Mouse (Mus musculus): ENCODE data around the gene Glo1. TPM values are rescaled to one million over a fixed set of nuclear protein-coding genes. Genes with fewer than 3 reads are reported as not detected.
"Not testable (repeated sequence)": the region's sequence is repeated elsewhere in the genome, so short reads cannot be mapped to it uniquely, and the experiment has no call there.

The Glo1 gene
- polyA plus RNA-seq, 2 experiments: 98.1 to 280 TPM

DNA sequence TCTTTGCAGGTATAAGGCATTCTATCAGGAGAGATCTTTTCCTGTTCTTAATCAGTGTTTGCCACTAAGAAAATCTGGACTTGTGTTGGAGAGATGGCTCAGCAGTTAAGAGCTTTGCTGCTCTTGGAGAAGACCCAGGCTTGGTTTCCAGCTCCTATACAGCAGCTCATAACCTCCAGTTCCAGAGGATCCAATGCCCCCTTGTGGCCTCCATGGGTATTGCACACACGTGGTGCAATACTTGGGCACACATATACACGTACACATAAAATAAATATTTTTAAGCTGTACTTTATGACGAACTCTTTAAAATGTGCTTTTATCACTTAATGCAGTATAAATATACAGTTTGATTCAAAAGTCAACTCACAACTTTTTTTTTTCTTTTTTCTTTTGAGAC, 22.1 kb upstream of the Glo1 start:
- DNase-seq (ENCODE audit: low read depth in 3 of 3, low spot score in 3 of 3) (no peak), ATAC-seq (ENCODE audit: insufficient read depth) (no peak)
- Histone ChIP-seq H3K4me1 (replicated peaks; ENCODE audit: control insufficient read depth in 2 of 2, insufficient read depth in 2 of 2, low read length in 1 of 2) (no peaks in the 10 kb centered on the region), H3K27ac (no peak overlapping the region), H3K4me3 (ENCODE audit: insufficient read depth in 1 of 2, low read depth in 2 of 2, low read length in 2 of 2) (no peak overlapping the region), H3K27me3 (ENCODE audit: control insufficient read depth, insufficient read depth, low read length) (no peaks in the 10 kb centered on the region), H3K9me3 (ENCODE audit: control insufficient read depth, low read length) (peaks cover 4% of the 10 kb centered on the region), H3K9ac (replicated peaks) (no peak overlapping the region), H3K4me2 (ENCODE audit: low read depth) (no peak overlapping the region), H3K36me3 (replicated peaks; ENCODE audit: control insufficient read depth, insufficient read depth, low read depth) (no peaks in the 10 kb centered on the region)
- 77% methylated on average over 3 of the region's 3 CpGs for WGBS (ENCODE audit: insufficient replicate concordance)
- peak; percentile 68 for TF ChIP-seq CTCF (IDR thresholded peaks at IDR 0.05; ENCODE audit: low read depth)
- no peak for TF ChIP-seq EP300 (IDR thresholded peaks at IDR 0.05; ENCODE audit: low read depth)

DNA sequence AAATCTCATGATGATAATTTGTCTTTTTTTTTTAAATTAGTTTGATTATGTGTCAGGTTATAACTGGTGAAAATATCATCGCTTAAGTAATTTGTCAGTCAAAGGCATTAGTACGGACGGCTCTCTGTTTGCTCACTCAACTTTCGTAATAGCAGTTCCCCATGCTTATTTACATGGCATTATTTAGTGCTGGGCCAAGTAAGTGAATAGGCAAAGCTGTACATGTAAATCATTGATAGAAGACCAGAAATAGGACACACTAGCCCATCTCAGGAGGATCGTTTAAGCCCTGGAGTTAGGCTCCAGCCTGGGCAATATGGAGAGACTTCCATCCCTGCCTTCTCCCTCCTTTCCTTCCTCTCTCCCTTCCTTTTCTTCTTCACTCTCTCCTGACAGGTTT, 14.2 kb upstream of the Glo1 start:
- DNase-seq (ENCODE audit: low read depth in 3 of 3, low spot score in 3 of 3): no peak
- H3K27ac ChIP-seq: no peak overlapping the region
- H3K9me3 ChIP-seq (ENCODE audit: control insufficient read depth, low read length): no peaks in the 10 kb centered on the region
- H3K4me3 ChIP-seq (ENCODE audit: insufficient read depth in 1 of 2, low read depth in 2 of 2, low read length in 2 of 2): no peak overlapping the region
- H3K9ac ChIP-seq (replicated peaks): no peak overlapping the region
- TF ChIP-seq EP300 (IDR thresholded peaks at IDR 0.05; ENCODE audit: low read depth) (no peak), CTCF (IDR thresholded peaks at IDR 0.05; ENCODE audit: low read depth) (no peak)
- H3K36me3 ChIP-seq (replicated peaks; ENCODE audit: control insufficient read depth, insufficient read depth, low read depth): no peaks in the 10 kb centered on the region
- ATAC-seq (ENCODE audit: insufficient read depth): no peak
- peaks cover 0 to 9% of the 10 kb centered on the region in 2 experiments; a peak in 3 of 4 replicates for H3K4me1 ChIP-seq (replicated peaks; ENCODE audit: control insufficient read depth in 2 of 2, insufficient read depth in 2 of 2, low read length in 1 of 2)
- no peak overlapping the region for H3K4me2 ChIP-seq (ENCODE audit: low read depth)
- H3K27me3 ChIP-seq (ENCODE audit: control insufficient read depth, insufficient read depth, low read length): no peaks in the 10 kb centered on the region
- WGBS (ENCODE audit: insufficient replicate concordance): 79% methylated on average over 5 of the region's 5 CpGs

DNA sequence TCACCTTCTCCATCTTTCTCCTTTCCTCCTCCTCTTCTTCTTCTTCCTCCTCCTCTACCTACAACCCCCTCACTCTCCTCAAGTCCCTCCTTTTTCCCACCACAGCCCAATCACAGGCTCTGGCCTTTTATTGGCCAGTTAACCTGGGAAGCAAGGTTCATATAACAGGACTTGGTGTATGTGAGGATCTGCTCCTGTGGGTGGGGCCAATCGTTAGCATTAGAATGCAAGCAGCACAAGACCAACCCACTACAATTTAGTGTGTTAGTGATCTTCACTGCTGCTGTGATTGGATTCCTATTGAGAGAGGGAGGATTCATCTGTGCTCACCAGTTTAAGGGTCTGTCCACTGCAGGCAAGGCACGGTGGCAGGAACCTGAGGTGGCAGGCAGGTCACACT, 12.3 kb upstream of the Glo1 start:
- Histone ChIP-seq H3K9ac (replicated peaks) (no peak overlapping the region), H3K9me3 (ENCODE audit: control insufficient read depth, low read length) (no peaks in the 10 kb centered on the region), H3K36me3 (replicated peaks; ENCODE audit: control insufficient read depth, insufficient read depth, low read depth) (no peaks in the 10 kb centered on the region), H3K27ac (no peak overlapping the region), H3K27me3 (ENCODE audit: control insufficient read depth, insufficient read depth, low read length) (no peaks in the 10 kb centered on the region), H3K4me3 (ENCODE audit: insufficient read depth in 1 of 2, low read depth in 2 of 2, low read length in 2 of 2) (no peak overlapping the region), H3K4me1 (replicated peaks; ENCODE audit: control insufficient read depth in 2 of 2, insufficient read depth in 2 of 2, low read length in 1 of 2) (peaks cover 0 to 9% of the 10 kb centered on the region in 2 experiments; a peak in 3 of 4 replicates), H3K4me2 (ENCODE audit: low read depth) (no peak overlapping the region)
- WGBS (ENCODE audit: insufficient replicate concordance): 63% methylated on average over 2 of the region's 2 CpGs
- ATAC-seq (ENCODE audit: insufficient read depth): no peak
- TF ChIP-seq EP300 (IDR thresholded peaks at IDR 0.05; ENCODE audit: low read depth) (no peak), CTCF (IDR thresholded peaks at IDR 0.05; ENCODE audit: low read depth) (no peak)
- no peak for DNase-seq (ENCODE audit: low read depth in 3 of 3, low spot score in 3 of 3)

DNA sequence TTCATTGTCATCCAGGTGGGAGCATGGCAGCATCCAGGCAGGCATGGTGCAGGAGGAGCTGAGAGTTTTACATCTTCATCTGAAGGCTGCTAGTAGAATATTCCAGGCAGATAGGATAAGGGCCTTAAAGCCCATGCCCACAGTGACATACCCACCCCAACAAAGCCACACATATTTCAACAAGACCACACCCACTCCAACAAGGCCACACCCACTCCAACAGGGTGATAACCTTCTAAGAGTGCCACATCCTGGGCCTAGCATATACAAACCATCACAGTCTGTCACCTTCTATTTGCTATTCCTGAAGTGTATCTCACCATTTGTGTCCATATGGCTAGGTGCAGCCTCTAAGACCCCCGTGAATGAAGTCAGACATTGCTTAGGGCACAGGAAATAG, 11.0 kb upstream of the Glo1 start:
- Histone ChIP-seq H3K4me3 (ENCODE audit: insufficient read depth in 1 of 2, low read depth in 2 of 2, low read length in 2 of 2) (no peak overlapping the region), H3K27ac (no peak overlapping the region), H3K9me3 (ENCODE audit: control insufficient read depth, low read length) (no peaks in the 10 kb centered on the region), H3K4me2 (ENCODE audit: low read depth) (no peak overlapping the region), H3K27me3 (ENCODE audit: control insufficient read depth, insufficient read depth, low read length) (no peaks in the 10 kb centered on the region), H3K4me1 (replicated peaks; ENCODE audit: control insufficient read depth in 2 of 2, insufficient read depth in 2 of 2, low read length in 1 of 2) (peaks cover 0 to 9% of the 10 kb centered on the region in 2 experiments; a peak in 3 of 4 replicates), H3K36me3 (replicated peaks; ENCODE audit: control insufficient read depth, insufficient read depth, low read depth) (no peaks in the 10 kb centered on the region), H3K9ac (replicated peaks) (no peak overlapping the region)
- ATAC-seq (ENCODE audit: insufficient read depth) (peak; percentile 48; the same call in 1 of the 2 replicates), DNase-seq (ENCODE audit: low read depth in 3 of 3, low spot score in 3 of 3) (no peak)
- no peak for TF ChIP-seq CTCF (IDR thresholded peaks at IDR 0.05; ENCODE audit: low read depth)
- no peak for TF ChIP-seq EP300 (IDR thresholded peaks at IDR 0.05; ENCODE audit: low read depth)
- WGBS (ENCODE audit: insufficient replicate concordance): 27% methylated on average over 1 of the region's 1 CpGs

DNA sequence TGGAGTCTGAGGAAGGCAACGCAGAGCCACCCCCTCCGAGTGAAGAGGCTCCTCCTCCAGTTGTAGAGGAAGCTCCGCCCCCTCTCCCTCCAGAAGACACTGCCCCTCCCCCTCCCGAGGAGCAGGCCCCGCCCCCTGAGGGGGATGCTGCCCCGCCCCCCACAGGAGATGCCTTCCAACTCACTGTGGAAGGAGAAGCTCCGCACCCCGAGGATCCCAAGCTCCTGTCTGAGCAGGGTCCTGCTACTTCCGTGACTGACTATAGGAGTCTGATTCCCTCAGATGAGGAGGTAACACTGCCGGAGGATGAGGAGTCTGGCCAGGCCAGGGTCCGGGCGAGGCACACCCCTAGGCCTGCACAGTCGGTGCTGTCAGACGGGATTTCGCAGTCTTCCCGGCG, 8.7 kb upstream of the Glo1 start:
- H3K27ac ChIP-seq: no peak overlapping the region
- H3K4me3 ChIP-seq (ENCODE audit: insufficient read depth in 1 of 2, low read depth in 2 of 2, low read length in 2 of 2): no peak overlapping the region
- DNase-seq (ENCODE audit: low read depth in 3 of 3, low spot score in 3 of 3): no peak
- H3K4me2 ChIP-seq (ENCODE audit: low read depth): no peak overlapping the region
- 46% methylated on average over 17 of the region's 17 CpGs for WGBS (ENCODE audit: insufficient replicate concordance)
- H3K9ac ChIP-seq (replicated peaks): no peak overlapping the region
- H3K27me3 ChIP-seq (ENCODE audit: control insufficient read depth, insufficient read depth, low read length): no peaks in the 10 kb centered on the region
- TF ChIP-seq CTCF (IDR thresholded peaks at IDR 0.05; ENCODE audit: low read depth): no peak
- no peak for ATAC-seq (ENCODE audit: insufficient read depth)
- no peaks in the 10 kb centered on the region for H3K36me3 ChIP-seq (replicated peaks; ENCODE audit: control insufficient read depth, insufficient read depth, low read depth)
- no peaks in the 10 kb centered on the region for H3K9me3 ChIP-seq (ENCODE audit: control insufficient read depth, low read length)
- H3K4me1 ChIP-seq (replicated peaks; ENCODE audit: control insufficient read depth in 2 of 2, insufficient read depth in 2 of 2, low read length in 1 of 2): peaks cover 0 to 9% of the 10 kb centered on the region in 2 experiments; a peak in 3 of 4 replicates

DNA sequence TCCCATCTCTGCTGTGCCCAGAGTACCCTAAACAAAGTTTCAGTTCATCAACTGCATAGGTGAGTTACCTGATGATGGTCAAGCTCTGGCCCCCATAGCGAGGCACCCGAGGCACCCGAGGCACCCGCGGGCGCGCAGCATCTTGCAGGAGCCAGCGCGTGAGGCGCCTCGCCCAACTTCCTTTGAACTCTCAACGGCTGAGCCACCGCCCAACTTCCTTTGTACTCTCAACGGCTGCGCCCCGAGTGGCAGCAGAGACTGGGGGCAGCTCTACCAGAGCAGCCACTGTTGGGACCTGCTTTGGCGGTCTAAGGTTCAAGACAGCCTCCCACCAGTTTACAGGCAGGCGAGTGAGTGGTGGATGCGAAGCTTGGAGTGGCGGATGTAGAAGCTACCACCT, 2.5 kb downstream of the Glo1 start, which contains the start of gene Dnah8:
Gene Dnah8 (plus strand): TSS at position 223 of the 400 bp plus-strand sequence.
- not testable (repeated sequence) for H3K27ac ChIP-seq; H3K9me3 ChIP-seq (ENCODE audit: control insufficient read depth, low read length); DNase-seq (ENCODE audit: low read depth in 3 of 3, low spot score in 3 of 3); H3K4me2 ChIP-seq (ENCODE audit: low read depth); H3K4me1 ChIP-seq (replicated peaks; ENCODE audit: control insufficient read depth in 2 of 2, insufficient read depth in 2 of 2, low read length in 1 of 2); H3K27me3 ChIP-seq (ENCODE audit: control insufficient read depth, insufficient read depth, low read length); H3K4me3 ChIP-seq (ENCODE audit: insufficient read depth in 1 of 2, low read depth in 2 of 2, low read length in 2 of 2); H3K36me3 ChIP-seq (replicated peaks; ENCODE audit: control insufficient read depth, insufficient read depth, low read depth); H3K9ac ChIP-seq (replicated peaks)
- ATAC-seq (ENCODE audit: insufficient read depth): peak; percentile 56; the same call in 1 of the 2 replicates
- no CpG with 5 or more reads among the region's 20 CpGs for WGBS (ENCODE audit: insufficient replicate concordance)
